Mouse (Mus musculus): ENCODE measurements around the gene Mef2d. TPM values are rescaled to one million over a fixed set of nuclear protein-coding genes. Genes with fewer than 3 reads are reported as not detected.

Gene Mef2d
- total and polyA plus RNA-seq, 2 experiments from 2014 or later, result 34.0 to 53.0 TPM

DNA sequence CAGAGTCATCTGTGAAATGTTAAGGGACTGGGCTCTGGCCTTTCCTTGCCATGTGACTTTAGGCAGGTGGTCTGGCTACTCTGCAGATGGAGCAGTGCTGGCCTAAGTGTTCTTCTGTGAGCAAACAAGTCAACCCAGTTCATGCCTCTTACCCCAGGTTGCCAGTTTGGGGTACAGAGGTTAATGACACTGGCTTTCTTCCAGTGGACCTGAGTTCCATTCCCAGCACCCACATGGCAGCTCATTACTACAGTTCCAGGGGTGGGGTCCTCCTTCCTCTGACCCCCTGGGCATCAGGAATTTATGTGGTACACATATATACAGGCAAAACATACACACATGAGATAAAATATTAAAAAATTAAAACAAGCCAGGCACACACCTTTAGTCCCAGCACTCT lies 14.6 kb downstream of the Mef2d start:
- ATAC-seq (no peak), DNase-seq (no peak)
- peaks cover 16% of the 10 kb centered on the region for H3K4me1 ChIP-seq (ENCODE audit: insufficient read depth)
- no peak overlapping the region for H3K9ac ChIP-seq
- no peaks in the 10 kb centered on the region for H3K9me3 ChIP-seq (ENCODE audit: low read length)
- H3K27ac ChIP-seq (ENCODE audit: low read depth, low read length), result no peak overlapping the region
- no peak overlapping the region for H3K4me3 ChIP-seq (ENCODE audit: low read depth, low read length)
- H3K4me2 ChIP-seq (ENCODE audit: low read depth), result no peak overlapping the region
- no peaks in the 10 kb centered on the region for H3K27me3 ChIP-seq (ENCODE audit: insufficient read depth, low read length)
- no peak for TF ChIP-seq CTCF (IDR thresholded peaks at IDR 0.05; ENCODE audit: low read depth)
- peaks cover 56% of the 10 kb centered on the region for H3K36me3 ChIP-seq (ENCODE audit: insufficient read depth)

GRCm38 (mm10) chr3:88157771-88158597 lies 15.8 kb downstream of the Mef2d start:
- Histone ChIP-seq H3K9ac (no peak overlapping the region), H3K27ac (ENCODE audit: low read depth, low read length) (no peak overlapping the region), H3K4me3 (ENCODE audit: low read depth, low read length) (no peak overlapping the region), H3K4me1 (ENCODE audit: insufficient read depth) (peaks cover 5% of the 10 kb centered on the region; the same call in 1 of the 2 replicates), H3K9me3 (ENCODE audit: low read length) (no peaks in the 10 kb centered on the region), H3K36me3 (ENCODE audit: insufficient read depth) (peaks cover 68% of the 10 kb centered on the region), H3K4me2 (ENCODE audit: low read depth) (no peak overlapping the region), H3K27me3 (ENCODE audit: insufficient read depth, low read length) (no peaks in the 10 kb centered on the region)
- 23% methylated on average over 23 of the region's 23 CpGs for WGBS
- DNase-seq (peak; percentile 50), ATAC-seq (peak; percentile 67)
- peak; percentile 74 for TF ChIP-seq CTCF (IDR thresholded peaks at IDR 0.05; ENCODE audit: low read depth)

DNA sequence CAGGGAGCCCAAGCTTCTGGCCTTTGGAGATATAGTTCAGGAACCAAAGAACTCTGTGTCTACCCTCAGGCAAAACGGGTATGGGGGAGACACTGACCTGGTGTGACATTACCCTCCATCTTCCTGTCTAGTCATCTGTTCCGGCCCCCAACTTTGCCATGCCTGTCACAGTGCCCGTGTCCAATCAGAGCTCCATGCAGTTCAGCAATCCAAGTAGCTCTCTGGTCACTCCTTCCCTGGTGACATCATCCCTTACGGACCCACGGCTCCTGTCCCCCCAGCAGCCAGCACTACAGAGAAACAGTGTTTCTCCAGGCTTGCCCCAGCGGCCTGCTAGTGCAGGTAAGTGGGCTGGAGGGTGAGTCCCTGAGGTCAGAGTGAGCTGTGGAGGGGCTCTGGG lies 16.8 kb downstream of the Mef2d start:
- Histone ChIP-seq H3K4me1 (ENCODE audit: insufficient read depth) (no peaks in the 10 kb centered on the region), H3K9me3 (ENCODE audit: low read length) (no peaks in the 10 kb centered on the region), H3K4me2 (ENCODE audit: low read depth) (no peak overlapping the region), H3K27me3 (ENCODE audit: insufficient read depth, low read length) (no peaks in the 10 kb centered on the region), H3K36me3 (ENCODE audit: insufficient read depth) (peaks cover 75% of the 10 kb centered on the region), H3K9ac (no peak overlapping the region), H3K4me3 (ENCODE audit: low read depth, low read length) (no peak overlapping the region), H3K27ac (ENCODE audit: low read depth, low read length) (no peak overlapping the region)
- no peak for ATAC-seq
- TF ChIP-seq CTCF (IDR thresholded peaks at IDR 0.05; ENCODE audit: low read depth), result no peak
- no peak for DNase-seq
- 85% methylated on average over 6 of the region's 6 CpGs for WGBS

- no peak overlapping the region for H3K9ac ChIP-seq
- TF ChIP-seq CTCF (IDR thresholded peaks at IDR 0.05; ENCODE audit: low read depth), result no peak
- no peak overlapping the region for H3K27ac ChIP-seq (ENCODE audit: low read depth, low read length)
- no peak for DNase-seq
- WGBS, result 80% methylated on average over 6 of the region's 6 CpGs
- H3K9me3 ChIP-seq (ENCODE audit: low read length), result no peaks in the 10 kb centered on the region
- H3K36me3 ChIP-seq (ENCODE audit: insufficient read depth), result peaks cover 87% of the 10 kb centered on the region
- no peaks in the 10 kb centered on the region for H3K27me3 ChIP-seq (ENCODE audit: insufficient read depth, low read length)
- ATAC-seq, result no peak
- H3K4me1 ChIP-seq (ENCODE audit: insufficient read depth), result no peaks in the 10 kb centered on the region
- H3K4me2 ChIP-seq (ENCODE audit: low read depth), result no peak overlapping the region
- no peak overlapping the region for H3K4me3 ChIP-seq (ENCODE audit: low read depth, low read length)
Measured at GRCm38 (mm10) chr3:88160856-88161255, 18.7 kb downstream of the Mef2d start.

DNA sequence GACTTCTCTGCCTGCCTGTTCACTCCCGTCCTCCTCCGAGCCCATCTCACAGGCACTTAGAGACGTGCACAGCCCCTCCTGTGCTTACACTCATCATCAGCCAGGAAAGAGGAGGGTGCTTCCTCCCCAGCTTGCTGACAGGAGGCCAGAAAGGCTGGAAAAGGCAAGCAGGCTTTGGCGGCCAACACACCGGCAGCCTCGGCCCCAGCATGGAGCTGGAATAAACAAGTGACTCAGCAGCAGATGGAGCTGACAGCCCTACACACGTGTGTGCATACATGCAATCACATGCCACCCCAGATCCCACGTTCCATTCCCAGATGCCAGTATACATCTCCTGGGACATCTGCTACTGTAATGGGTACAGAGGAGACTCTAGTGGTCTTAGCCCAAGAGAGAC lies 20.1 kb downstream of the Mef2d start:
- no peak overlapping the region for H3K27ac ChIP-seq (ENCODE audit: low read depth, low read length)
- no peak overlapping the region for H3K4me2 ChIP-seq (ENCODE audit: low read depth)
- no peak for TF ChIP-seq CTCF (IDR thresholded peaks at IDR 0.05; ENCODE audit: low read depth)
- DNase-seq, result peak; percentile 39
- 49% methylated on average over 8 of the region's 8 CpGs for WGBS
- H3K4me3 ChIP-seq (ENCODE audit: low read depth, low read length), result no peak overlapping the region
- H3K36me3 ChIP-seq (ENCODE audit: insufficient read depth), result peaks cover 84% of the 10 kb centered on the region
- no peaks in the 10 kb centered on the region for H3K9me3 ChIP-seq (ENCODE audit: low read length)
- no peak overlapping the region for H3K9ac ChIP-seq
- H3K27me3 ChIP-seq (ENCODE audit: insufficient read depth, low read length), result no peaks in the 10 kb centered on the region
- peak; percentile 32 for ATAC-seq
- no peaks in the 10 kb centered on the region for H3K4me1 ChIP-seq (ENCODE audit: insufficient read depth)

- Histone ChIP-seq H3K27me3 (ENCODE audit: insufficient read depth, low read length) (no peaks in the 10 kb centered on the region), H3K9me3 (ENCODE audit: low read length) (no peaks in the 10 kb centered on the region), H3K4me1 (ENCODE audit: insufficient read depth) (no peaks in the 10 kb centered on the region), H3K36me3 (ENCODE audit: insufficient read depth) (peaks cover 89% of the 10 kb centered on the region), H3K4me2 (ENCODE audit: low read depth) (no peak overlapping the region), H3K4me3 (ENCODE audit: low read depth, low read length) (no peak overlapping the region), H3K27ac (ENCODE audit: low read depth, low read length) (no peak overlapping the region), H3K9ac (no peak overlapping the region)
- DNase-seq (no peak), ATAC-seq (no peak)
- 60% methylated on average over 4 of the region's 4 CpGs for WGBS
- no peak for TF ChIP-seq CTCF (IDR thresholded peaks at IDR 0.05; ENCODE audit: low read depth)
Measured at GRCm38 (mm10) chr3:88162811-88163210, 20.6 kb downstream of the Mef2d start.

GRCm38 (mm10) chr3:88163847-88164246 lies 21.7 kb downstream of the Mef2d start:
- Histone ChIP-seq H3K27me3 (ENCODE audit: insufficient read depth, low read length) (no peaks in the 10 kb centered on the region), H3K9me3 (ENCODE audit: low read length) (no peaks in the 10 kb centered on the region), H3K4me3 (ENCODE audit: low read depth, low read length) (no peak overlapping the region), H3K4me1 (ENCODE audit: insufficient read depth) (no peaks in the 10 kb centered on the region), H3K36me3 (ENCODE audit: insufficient read depth) (peaks cover 89% of the 10 kb centered on the region), H3K27ac (ENCODE audit: low read depth, low read length) (no peak overlapping the region), H3K9ac (no peak overlapping the region), H3K4me2 (ENCODE audit: low read depth) (no peak overlapping the region)
- 47% methylated on average over 3 of the region's 3 CpGs for WGBS
- TF ChIP-seq CTCF (IDR thresholded peaks at IDR 0.05; ENCODE audit: low read depth), result no peak
- ATAC-seq (no peak), DNase-seq (no peak)

Measured in forebrain, postnatal 0 days (tissue).